Mouse (Mus musculus): ENCODE results near the gene Plekhf1. TPM values are rescaled to one million over a fixed set of nuclear protein-coding genes. Genes with fewer than 3 reads are reported as not detected.

The Plekhf1 gene
- polyA plus RNA-seq, 1 experiment from 2014 or later: 1.2 TPM

DNA sequence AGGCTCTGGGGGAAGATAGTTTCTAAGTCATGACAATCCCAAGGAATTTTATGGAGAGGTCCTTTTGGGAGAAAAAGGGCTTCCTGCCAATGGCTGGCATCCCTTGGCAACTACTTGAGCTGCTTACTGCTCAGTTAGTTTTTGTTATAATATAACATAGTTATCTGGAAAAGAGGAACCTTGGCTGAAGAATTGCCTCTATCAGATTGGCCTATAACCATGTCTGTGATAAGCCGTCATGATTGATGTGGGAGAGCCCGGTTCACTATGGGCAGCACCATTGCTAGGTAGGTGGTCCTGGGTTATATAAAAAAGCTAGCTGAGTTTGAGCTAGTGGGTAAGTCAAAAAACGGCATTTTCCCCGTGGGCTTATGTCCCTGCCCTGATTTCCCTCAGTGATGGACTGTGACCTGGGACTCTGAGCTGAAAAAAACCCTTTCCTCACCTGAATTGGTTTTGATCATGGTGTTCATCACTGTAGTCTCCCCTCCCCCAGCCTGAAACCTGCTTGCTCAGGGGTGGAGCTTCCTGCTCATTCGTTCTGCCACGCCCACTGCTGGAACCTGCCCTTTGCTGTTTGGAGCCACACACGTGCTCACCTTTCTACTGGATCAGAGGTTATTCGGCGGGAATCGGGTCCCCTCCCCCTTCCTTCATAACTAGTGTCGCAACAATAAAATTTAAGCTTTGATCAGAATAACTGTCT, 8.7 kb upstream of the Plekhf1 start:
- no peak overlapping the region for H3K4me2 ChIP-seq (replicated peaks)
- 55% methylated on average over 11 of the region's 11 CpGs for WGBS
- no peak for ATAC-seq (ENCODE audit: low FRiP score, low read depth)
- H3K27ac ChIP-seq (replicated peaks): no peak overlapping the region
- H3K36me3 ChIP-seq: no peaks in the 10 kb centered on the region
- H3K9me3 ChIP-seq: no peaks in the 10 kb centered on the region
- no peaks in the 10 kb centered on the region for H3K27me3 ChIP-seq
- no peak overlapping the region for H3K4me3 ChIP-seq
- H3K9ac ChIP-seq (replicated peaks): no peak overlapping the region
- H3K4me1 ChIP-seq: no peaks in the 10 kb centered on the region

GRCm38 (mm10) chr7:38230285-38230684, 2.5 kb upstream of the Plekhf1 start:
- no peak for ATAC-seq (ENCODE audit: low FRiP score, low read depth)
- Histone ChIP-seq H3K9ac (replicated peaks) (no peak overlapping the region), H3K4me1 (peaks cover 9% of the 10 kb centered on the region), H3K4me2 (replicated peaks) (no peak overlapping the region), H3K27me3 (peaks cover 20% of the 10 kb centered on the region), H3K36me3 (no peaks in the 10 kb centered on the region), H3K4me3 (no peak overlapping the region), H3K27ac (replicated peaks) (no peak overlapping the region), H3K9me3 (no peaks in the 10 kb centered on the region)
- WGBS: 15% methylated on average over 8 of the region's 8 CpGs

DNA sequence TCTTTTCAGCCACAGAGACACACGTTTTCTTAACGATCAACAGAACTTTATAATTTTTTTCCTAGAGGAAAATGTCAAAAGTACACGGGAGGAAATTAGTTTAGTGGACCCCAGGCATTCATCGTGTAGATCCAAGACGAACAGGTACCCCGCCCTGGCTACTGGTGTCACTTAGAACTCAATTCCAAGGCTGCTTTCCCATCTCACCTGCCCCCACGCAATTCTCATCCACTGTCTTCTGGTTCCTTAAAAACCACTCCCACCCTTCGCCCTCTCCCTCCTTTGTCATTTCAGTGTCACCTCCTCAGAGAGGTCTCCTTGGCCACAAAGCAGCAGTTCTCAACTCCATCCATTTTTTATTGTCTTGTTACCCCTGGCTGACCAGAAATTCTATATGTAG, 513 bp upstream of the Plekhf1 start:
- peak overlapping the region; percentile 47 for H3K4me3 ChIP-seq
- H3K4me1 ChIP-seq: peaks cover 9% of the 10 kb centered on the region
- H3K9me3 ChIP-seq: no peaks in the 10 kb centered on the region
- ATAC-seq (ENCODE audit: low FRiP score, low read depth): peak; percentile 12
- H3K27me3 ChIP-seq: peaks cover 20% of the 10 kb centered on the region
- H3K36me3 ChIP-seq: no peaks in the 10 kb centered on the region
- peak overlapping the region; percentile 77 for H3K4me2 ChIP-seq (replicated peaks)
- H3K9ac ChIP-seq (replicated peaks): no peak overlapping the region
- 23% methylated on average over 8 of the region's 8 CpGs for WGBS
- no peak overlapping the region for H3K27ac ChIP-seq (replicated peaks)

- Histone ChIP-seq H3K36me3 (no peaks in the 10 kb centered on the region), H3K4me1 (peaks cover 9% of the 10 kb centered on the region), H3K9ac (replicated peaks) (peak overlapping the region; percentile 43), H3K4me2 (replicated peaks) (peak overlapping the region; percentile 77), H3K27ac (replicated peaks) (no peak overlapping the region; the same call in 1 of the 2 replicates), H3K9me3 (no peaks in the 10 kb centered on the region), H3K4me3 (peak overlapping the region; percentile 47), H3K27me3 (peaks cover 20% of the 10 kb centered on the region)
- ATAC-seq (ENCODE audit: low FRiP score, low read depth): peak; percentile 57
- under 1% methylated on average over 25 of the region's 25 CpGs for WGBS
These were observed 476 bp downstream of the Plekhf1 start for GRCm38 (mm10) chr7:38227181-38227899.

DNA sequence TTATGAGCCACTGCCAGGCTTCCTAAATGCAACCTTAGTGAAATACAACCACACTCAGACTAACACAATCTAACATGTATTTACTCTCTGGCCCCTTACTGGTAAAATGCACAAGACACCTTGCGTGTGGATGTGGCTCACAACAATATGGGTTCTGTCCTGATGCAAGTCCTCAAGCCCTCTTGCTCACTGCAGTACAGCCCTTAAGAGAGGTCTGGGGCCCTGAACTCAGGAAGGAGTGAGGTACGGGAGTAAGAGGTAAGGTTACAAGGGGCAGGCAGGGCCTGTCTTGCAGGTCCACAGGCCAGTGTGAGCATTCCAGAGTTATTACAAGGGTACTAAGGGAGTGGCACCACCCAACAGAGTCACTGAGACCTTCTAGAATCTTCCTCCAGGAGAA, 1.6 kb downstream of the Plekhf1 start:
- Histone ChIP-seq H3K4me3 (no peak overlapping the region), H3K9me3 (no peaks in the 10 kb centered on the region), H3K27me3 (peaks cover 20% of the 10 kb centered on the region), H3K4me1 (peaks cover 9% of the 10 kb centered on the region), H3K36me3 (no peaks in the 10 kb centered on the region), H3K9ac (replicated peaks) (no peak overlapping the region), H3K27ac (replicated peaks) (no peak overlapping the region), H3K4me2 (replicated peaks) (no peak overlapping the region)
- WGBS: 90% methylated on average over 2 of the region's 2 CpGs
- ATAC-seq (ENCODE audit: low FRiP score, low read depth): no peak

GRCm38 (mm10) chr7:38224577-38225369, 3.0 kb downstream of the Plekhf1 start:
- no peak for ATAC-seq (ENCODE audit: low FRiP score, low read depth)
- no peak overlapping the region for H3K4me3 ChIP-seq
- peaks cover 13% of the 10 kb centered on the region for H3K27me3 ChIP-seq
- H3K4me2 ChIP-seq (replicated peaks): no peak overlapping the region
- H3K27ac ChIP-seq (replicated peaks): no peak overlapping the region
- no peaks in the 10 kb centered on the region for H3K36me3 ChIP-seq
- WGBS: 92% methylated on average over 13 of the region's 13 CpGs
- H3K9ac ChIP-seq (replicated peaks): no peak overlapping the region
- no peaks in the 10 kb centered on the region for H3K9me3 ChIP-seq
- H3K4me1 ChIP-seq: peaks cover 9% of the 10 kb centered on the region

DNA sequence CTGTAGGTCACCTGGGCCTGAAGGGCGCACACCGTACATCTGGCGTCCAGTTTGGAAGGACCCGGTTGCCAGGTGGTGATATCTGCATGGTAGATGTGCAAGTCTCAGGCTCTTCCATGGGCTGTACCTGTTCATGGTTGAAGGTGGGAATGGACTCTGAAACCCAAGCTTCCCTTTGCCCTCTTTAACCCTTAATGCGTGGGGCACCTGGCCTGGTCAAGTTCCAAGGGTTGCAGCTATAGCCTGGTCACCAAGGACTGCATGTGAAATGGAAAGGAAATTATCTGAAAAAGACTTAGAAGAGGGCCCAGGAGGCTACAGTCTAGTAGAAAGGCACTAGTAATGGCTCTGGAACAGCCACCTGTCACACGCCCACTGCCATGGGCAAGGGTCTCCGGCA, 7.0 kb downstream of the Plekhf1 start:
- H3K4me2 ChIP-seq (replicated peaks): no peak overlapping the region
- H3K27ac ChIP-seq (replicated peaks): no peak overlapping the region
- no peaks in the 10 kb centered on the region for H3K4me1 ChIP-seq
- no peaks in the 10 kb centered on the region for H3K36me3 ChIP-seq
- no peak for ATAC-seq (ENCODE audit: low FRiP score, low read depth)
- no peaks in the 10 kb centered on the region; the same call in 1 of the 2 replicates for H3K27me3 ChIP-seq
- H3K4me3 ChIP-seq: no peak overlapping the region
- no peak overlapping the region for H3K9ac ChIP-seq (replicated peaks)
- WGBS: 92% methylated on average over 7 of the region's 7 CpGs
- no peaks in the 10 kb centered on the region for H3K9me3 ChIP-seq

DNA sequence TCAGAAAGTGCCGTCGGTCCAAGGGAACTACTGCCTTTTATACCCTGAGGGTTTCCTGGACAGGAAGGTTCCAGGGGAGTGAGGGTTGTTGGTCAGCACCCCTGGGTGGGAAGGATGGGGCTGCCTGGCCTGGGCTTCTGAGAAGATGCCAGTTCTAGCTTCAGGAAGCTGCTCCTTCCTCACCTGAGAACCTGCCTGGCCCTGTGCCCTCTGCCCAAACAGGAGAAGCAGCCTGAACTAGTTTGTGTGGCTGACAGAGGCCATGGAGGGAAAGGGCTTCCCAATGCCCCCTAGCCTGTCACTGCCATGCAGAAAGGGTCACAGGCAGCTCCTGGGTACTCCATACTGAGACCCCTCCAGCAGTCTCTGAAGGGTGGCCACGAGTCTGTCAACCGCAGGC, 8.3 kb downstream of the Plekhf1 start:
- WGBS: 92% methylated on average over 4 of the region's 4 CpGs
- no peak overlapping the region for H3K4me3 ChIP-seq
- no peak overlapping the region for H3K4me2 ChIP-seq (replicated peaks)
- H3K9ac ChIP-seq (replicated peaks): no peak overlapping the region
- no peaks in the 10 kb centered on the region; the same call in 1 of the 2 replicates for H3K27me3 ChIP-seq
- H3K36me3 ChIP-seq: no peaks in the 10 kb centered on the region
- H3K9me3 ChIP-seq: no peaks in the 10 kb centered on the region
- ATAC-seq (ENCODE audit: low FRiP score, low read depth): no peak
- H3K27ac ChIP-seq (replicated peaks): no peak overlapping the region
- H3K4me1 ChIP-seq: no peaks in the 10 kb centered on the region

- H3K27ac ChIP-seq (replicated peaks): no peak overlapping the region
- H3K36me3 ChIP-seq: no peaks in the 10 kb centered on the region
- H3K4me1 ChIP-seq: no peaks in the 10 kb centered on the region
- no peak for ATAC-seq (ENCODE audit: low FRiP score, low read depth)
- 79% methylated on average over 8 of the region's 8 CpGs for whole genome bisulfite sequencing
- H3K4me3 ChIP-seq: no peak overlapping the region
- no peak overlapping the region for H3K9ac ChIP-seq (replicated peaks)
- no peaks in the 10 kb centered on the region; the same call in 1 of the 2 replicates for H3K27me3 ChIP-seq
- H3K9me3 ChIP-seq: no peaks in the 10 kb centered on the region
- no peak overlapping the region for H3K4me2 ChIP-seq (replicated peaks)
These were observed 9.0 kb downstream of the Plekhf1 start for GRCm38 (mm10) chr7:38218631-38219367.

DNA sequence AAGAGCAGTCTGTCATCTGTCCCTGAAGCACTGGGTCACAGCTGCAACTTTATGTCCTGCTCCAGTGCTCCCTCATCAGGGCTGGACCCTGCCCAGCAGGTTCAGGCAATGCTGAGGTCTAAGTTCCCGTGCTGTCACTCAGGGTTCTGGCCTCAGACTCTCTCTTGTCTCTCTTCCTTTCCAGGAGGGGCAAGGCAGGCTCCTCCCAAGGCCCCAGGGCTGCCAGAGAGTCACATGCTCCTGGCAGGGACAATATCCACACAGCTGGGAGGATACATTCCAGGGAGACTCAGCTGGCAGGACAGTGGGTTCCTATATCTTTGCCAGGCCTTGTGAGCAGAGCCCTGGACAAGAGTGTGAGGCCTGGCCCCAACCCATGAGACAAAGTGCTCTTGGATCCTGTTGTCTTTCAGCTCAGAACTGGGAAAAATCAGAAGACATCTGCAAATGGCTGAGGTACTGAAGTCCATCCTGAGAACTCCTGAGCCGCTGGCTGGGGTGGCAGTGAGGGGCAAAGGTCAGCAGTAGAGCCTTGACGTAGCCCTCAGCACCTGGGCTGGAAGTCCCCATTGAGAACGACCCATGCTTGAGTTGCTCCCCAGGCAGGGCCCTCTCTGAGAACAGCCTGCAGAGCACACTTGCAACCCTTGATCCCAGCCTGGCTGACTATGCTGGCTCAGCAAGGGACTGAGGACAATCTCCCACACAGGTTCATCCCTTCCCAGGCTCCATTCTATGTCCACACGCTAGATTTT, 10.2 kb downstream of the Plekhf1 start:
- no peaks in the 10 kb centered on the region; the same call in 1 of the 2 replicates for H3K27me3 ChIP-seq
- H3K9ac ChIP-seq (replicated peaks): no peak overlapping the region
- 66% methylated on average over 5 of the region's 5 CpGs for WGBS
- H3K4me1 ChIP-seq: no peaks in the 10 kb centered on the region
- H3K4me3 ChIP-seq: no peak overlapping the region
- no peak overlapping the region for H3K27ac ChIP-seq (replicated peaks)
- no peak for ATAC-seq (ENCODE audit: low FRiP score, low read depth)
- H3K4me2 ChIP-seq (replicated peaks): no peak overlapping the region
- H3K36me3 ChIP-seq: no peaks in the 10 kb centered on the region
- no peaks in the 10 kb centered on the region for H3K9me3 ChIP-seq

GRCm38 (mm10) chr7:38215697-38216096, 12.1 kb downstream of the Plekhf1 start:
- H3K4me1 ChIP-seq: no peaks in the 10 kb centered on the region
- no peak overlapping the region for H3K4me2 ChIP-seq (replicated peaks)
- WGBS: 91% methylated on average over 6 of the region's 6 CpGs
- H3K9ac ChIP-seq (replicated peaks): no peak overlapping the region
- no peak overlapping the region for H3K4me3 ChIP-seq
- H3K27ac ChIP-seq (replicated peaks): no peak overlapping the region
- no peaks in the 10 kb centered on the region for H3K27me3 ChIP-seq
- no peak for ATAC-seq (ENCODE audit: low FRiP score, low read depth)
- H3K9me3 ChIP-seq: no peaks in the 10 kb centered on the region
- H3K36me3 ChIP-seq: no peaks in the 10 kb centered on the region

Measured in midbrain, embryonic 12.5 days (tissue).